Mouse (Mus musculus) midbrain, embryonic 12.5 days (tissue): Measurements from ENCODE around the gene Pgam2. TPM values are rescaled to one million over a fixed set of nuclear protein-coding genes. Genes with fewer than 3 reads are reported as not detected.

Source experiments
- ATAC-seq: fragments of 200-750 bp; cut with Nextera tagmentation; 2 replicates; pipeline ENCODE4 v1.8.0; 2017; ENCODE audit warnings: low read depth, moderate TSS enrichment, moderate library complexity; ENCODE audit not compliant: low FRiP score
- H3K27ac ChIP-seq: fragments of 300-500 bp; sonication (generic); replicated peaks from 2 replicates; pipeline ENCODE4 v1.5.1; 2016; ENCODE audit warnings: mild to moderate bottlenecking
- H3K27me3 ChIP-seq: fragments of 300-500 bp; sonication (generic); 2 replicates; pipeline ENCODE4 v1.6.1; 2016; ENCODE audit warnings: mild to moderate bottlenecking
- H3K36me3 ChIP-seq: fragments of 300-500 bp; sonication (generic); 2 replicates; pipeline ENCODE4 v1.6.1; 2016
- H3K4me1 ChIP-seq: fragments of 300-500 bp; sonication (generic); 2 replicates; pipeline ENCODE4 v1.6.1; 2016
- H3K4me2 ChIP-seq: fragments of 300-500 bp; sonication (generic); replicated peaks from 2 replicates; pipeline ENCODE4 v1.6.1; 2016; ENCODE audit warnings: mild to moderate bottlenecking, moderate library complexity
- H3K4me3 ChIP-seq: fragments of 300-500 bp; sonication (generic); 2 replicates; pipeline ENCODE4 v1.5.1; 2016; ENCODE audit warnings: mild to moderate bottlenecking
- H3K9ac ChIP-seq: fragments of 300-500 bp; sonication (generic); replicated peaks from 2 replicates; pipeline ENCODE4 v1.6.1; 2016; ENCODE audit warnings: mild to moderate bottlenecking, moderate library complexity
- H3K9me3 ChIP-seq: fragments of 300-500 bp; sonication (generic); 2 replicates; pipeline ENCODE4 v1.6.1; 2016; ENCODE audit warnings: mild to moderate bottlenecking
- WGBS: fragments of 180-500 bp; shearing (Covaris S2); methylation state at CpG from one replicate; pipeline ENCODE4 v1.1.7; 2016; 5-methylcytosine and 5-hydroxymethylcytosine counted together
- polyA plus RNA-seq: library from polyadenylated mRNA; unstranded; fragments of >200 nt; fragmentation: Nextera tagmentation; extraction: Ambion mirVana; gene quantifications from 2 replicates; pipeline ENCODE4 v1.2.1, GENCODE M21; 2016

Pgam2 gene
- polyA plus RNA-seq, 1 experiment from 2014 or later, result 5.5 TPM

- Histone ChIP-seq H3K4me1 (peaks cover 8% of the 10 kb centered on the region; the same call in 1 of the 2 replicates), H3K27me3 (no peaks in the 10 kb centered on the region), H3K27ac (no peak overlapping the region), H3K9ac (no peak overlapping the region), H3K9me3 (no peaks in the 10 kb centered on the region), H3K36me3 (peaks cover 40% of the 10 kb centered on the region), H3K4me3 (no peak overlapping the region), H3K4me2 (no peak overlapping the region)
- 76% methylated on average over 8 of the region's 8 CpGs for WGBS
- no peak for ATAC-seq
Measured at GRCm38 (mm10) chr11:5802457-5803217, 896 bp downstream of the Pgam2 start.

GRCm38 (mm10) chr11:5802005-5802404 lies 1.5 kb downstream of the Pgam2 start:
- WGBS, result 80% methylated on average over 12 of the region's 12 CpGs
- Histone ChIP-seq H3K4me2 (no peak overlapping the region), H3K9me3 (no peaks in the 10 kb centered on the region), H3K4me3 (no peak overlapping the region), H3K36me3 (peaks cover 46% of the 10 kb centered on the region), H3K9ac (no peak overlapping the region), H3K4me1 (peaks cover 8% of the 10 kb centered on the region; the same call in 1 of the 2 replicates), H3K27me3 (no peaks in the 10 kb centered on the region), H3K27ac (no peak overlapping the region)
- ATAC-seq, result no peak

- no peaks in the 10 kb centered on the region for H3K9me3 ChIP-seq
- H3K27ac ChIP-seq, result no peak overlapping the region
- no peak for ATAC-seq
- 94% methylated on average over 16 of the region's 16 CpGs for WGBS
- no peak overlapping the region for H3K9ac ChIP-seq
- peaks cover 8% of the 10 kb centered on the region; the same call in 1 of the 2 replicates for H3K4me1 ChIP-seq
- no peak overlapping the region for H3K4me2 ChIP-seq
- H3K36me3 ChIP-seq, result peaks cover 51% of the 10 kb centered on the region
- H3K27me3 ChIP-seq, result no peaks in the 10 kb centered on the region
- no peak overlapping the region for H3K4me3 ChIP-seq
Measured at GRCm38 (mm10) chr11:5801511-5801910, 2.0 kb downstream of the Pgam2 start.

GRCm38 (mm10) chr11:5799621-5800490 lies 3.7 kb downstream of the Pgam2 start:
- Histone ChIP-seq H3K9ac (no peak overlapping the region), H3K4me3 (no peak overlapping the region), H3K4me1 (peaks cover 8% of the 10 kb centered on the region; the same call in 1 of the 2 replicates), H3K27ac (no peak overlapping the region), H3K4me2 (no peak overlapping the region), H3K27me3 (no peaks in the 10 kb centered on the region), H3K9me3 (no peaks in the 10 kb centered on the region), H3K36me3 (peaks cover 68% of the 10 kb centered on the region)
- ATAC-seq, result no peak
- 92% methylated on average over 17 of the region's 17 CpGs for WGBS

GRCm38 (mm10) chr11:5797928-5798327 lies 5.6 kb downstream of the Pgam2 start:
- H3K36me3 ChIP-seq, result peaks cover 86% of the 10 kb centered on the region

GRCm38 (mm10) chr11:5797371-5797770 lies 6.2 kb downstream of the Pgam2 start:
- Histone ChIP-seq H3K27me3 (no peaks in the 10 kb centered on the region), H3K4me1 (no peaks in the 10 kb centered on the region), H3K4me3 (no peak overlapping the region), H3K4me2 (no peak overlapping the region), H3K27ac (no peak overlapping the region), H3K9ac (no peak overlapping the region), H3K36me3 (peaks cover 91% of the 10 kb centered on the region), H3K9me3 (no peaks in the 10 kb centered on the region)
- 64% methylated on average over 11 of the region's 11 CpGs for WGBS
- no peak for ATAC-seq

More at GRCm38 (mm10) chr11:5797928-5798327, 5.6 kb downstream of the Pgam2 start:
- H3K4me1 ChIP-seq, result no peaks in the 10 kb centered on the region
- H3K4me2 ChIP-seq, result no peak overlapping the region
- no peak for ATAC-seq
- H3K4me3 ChIP-seq, result no peak overlapping the region
- 92% methylated on average over 5 of the region's 5 CpGs for WGBS
- H3K27ac ChIP-seq, result no peak overlapping the region
- no peaks in the 10 kb centered on the region for H3K9me3 ChIP-seq
- no peaks in the 10 kb centered on the region for H3K27me3 ChIP-seq
- H3K9ac ChIP-seq, result no peak overlapping the region

- 81% methylated on average over 15 of the region's 15 CpGs for WGBS
Measured at GRCm38 (mm10) chr11:5796939-5797338, 6.6 kb downstream of the Pgam2 start.

GRCm38 (mm10) chr11:5795706-5796105 lies 7.8 kb downstream of the Pgam2 start:
- ATAC-seq, result no peak
- H3K4me2 ChIP-seq, result no peak overlapping the region
- no peaks in the 10 kb centered on the region for H3K9me3 ChIP-seq
- H3K9ac ChIP-seq, result no peak overlapping the region
- H3K4me1 ChIP-seq, result no peaks in the 10 kb centered on the region
- no peak overlapping the region for H3K27ac ChIP-seq
- H3K27me3 ChIP-seq, result no peaks in the 10 kb centered on the region
- peaks cover 95% of the 10 kb centered on the region for H3K36me3 ChIP-seq
- 92% methylated on average over 7 of the region's 7 CpGs for WGBS
- H3K4me3 ChIP-seq, result no peak overlapping the region

More at GRCm38 (mm10) chr11:5796939-5797338, 6.6 kb downstream of the Pgam2 start:
- Histone ChIP-seq H3K9me3 (no peaks in the 10 kb centered on the region), H3K4me3 (no peak overlapping the region), H3K36me3 (peaks cover 96% of the 10 kb centered on the region), H3K4me1 (no peaks in the 10 kb centered on the region), H3K27me3 (no peaks in the 10 kb centered on the region), H3K27ac (no peak overlapping the region), H3K4me2 (no peak overlapping the region), H3K9ac (no peak overlapping the region)
- no peak for ATAC-seq

- no peaks in the 10 kb centered on the region for H3K9me3 ChIP-seq
- H3K36me3 ChIP-seq, result peaks cover 92% of the 10 kb centered on the region
- no peak for ATAC-seq
- 92% methylated on average over 9 of the region's 9 CpGs for WGBS
- no peak overlapping the region for H3K27ac ChIP-seq
- no peak overlapping the region for H3K4me3 ChIP-seq
- no peak overlapping the region for H3K4me2 ChIP-seq
- H3K9ac ChIP-seq, result no peak overlapping the region
- 0 out of 2 replicates have a peak, but pooled peaks cover 1% of the 10 kb centered on the region for H3K4me1 ChIP-seq
- no peaks in the 10 kb centered on the region for H3K27me3 ChIP-seq
Measured at GRCm38 (mm10) chr11:5795290-5795689, 8.2 kb downstream of the Pgam2 start.

GRCm38 (mm10) chr11:5790431-5790830 lies 13.1 kb downstream of the Pgam2 start:
- Histone ChIP-seq H3K36me3 (peaks cover 45% of the 10 kb centered on the region), H3K4me2 (no peak overlapping the region), H3K9ac (no peak overlapping the region), H3K4me3 (no peak overlapping the region), H3K27ac (no peak overlapping the region), H3K27me3 (no peaks in the 10 kb centered on the region), H3K9me3 (no peaks in the 10 kb centered on the region), H3K4me1 (peaks cover 24% of the 10 kb centered on the region)
- WGBS, result 100% methylated on average over 1 of the region's 1 CpGs
- no peak for ATAC-seq

- Histone ChIP-seq H3K9ac (peak overlapping the region; percentile 88; the same call in 1 of the 2 replicates), H3K4me3 (peak overlapping the region; percentile 91; the same call in 1 of the 2 replicates)
- 82% methylated on average over 3 of the region's 3 CpGs for WGBS
Measured at GRCm38 (mm10) chr11:5789754-5790333, 13.7 kb downstream of the Pgam2 start.

More at GRCm38 (mm10) chr11:5789754-5790333, 13.7 kb downstream of the Pgam2 start:
- Histone ChIP-seq H3K9me3 (no peaks in the 10 kb centered on the region), H3K4me2 (peak overlapping the region; percentile 66), H3K4me1 (peaks cover 24% of the 10 kb centered on the region), H3K36me3 (peaks cover 39% of the 10 kb centered on the region), H3K27me3 (no peaks in the 10 kb centered on the region), H3K27ac (no peak overlapping the region)
- ATAC-seq, result no peak
